Mouse (Mus musculus): ENCODE measurements around the gene Acss3. TPM values are rescaled to one million over a fixed set of nuclear protein-coding genes. Genes with fewer than 3 reads are reported as not detected.

Gene Acss3
- polyA plus RNA-seq, 1 experiment = 0.37 TPM

DNA sequence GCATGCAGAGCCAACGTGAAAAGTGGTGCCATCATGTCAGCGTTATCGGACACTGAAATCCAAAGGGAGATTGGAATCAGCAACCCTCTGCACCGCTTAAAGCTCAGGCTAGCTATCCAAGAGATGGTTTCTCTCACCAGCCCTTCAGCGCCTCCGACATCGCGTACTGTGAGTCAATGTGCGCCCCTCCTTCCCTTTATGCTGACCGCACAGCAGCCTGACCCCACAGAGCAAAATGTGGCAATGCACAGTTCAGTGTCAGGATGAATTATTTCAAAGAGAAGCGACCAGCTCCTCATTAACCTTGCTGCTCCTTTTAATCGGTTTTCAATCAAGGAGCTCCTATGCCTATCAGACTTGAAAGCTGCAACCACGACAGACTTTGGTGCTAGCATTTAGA is 227.1 kb downstream of the Acss3 start:
- Histone ChIP-seq H3K36me3 (ENCODE audit: control insufficient read depth, insufficient read depth) (no peaks in the 10 kb centered on the region), H3K4me2 (ENCODE audit: low read depth) (no peak overlapping the region), H3ac (ENCODE audit: control insufficient read depth, insufficient read length) (no peak overlapping the region), H3K79me2 (ENCODE audit: control insufficient read depth, insufficient read depth) (no peaks in the 10 kb centered on the region), H3K4me3 (no peak overlapping the region), H3K27me3 (ENCODE audit: control insufficient read depth, insufficient read depth, insufficient read length) (no peaks in the 10 kb centered on the region)
- TF ChIP-seq USF1 (IDR thresholded peaks at IDR 0.05; ENCODE audit: low read depth) (no peak), MYOD1 (IDR thresholded peaks at IDR 0.05; ENCODE audit: control insufficient read depth in 1 of 3, insufficient read length in 2 of 3, low read depth in 2 of 3) (no peak), REST (IDR thresholded peaks at IDR 0.05; ENCODE audit: insufficient read depth, insufficient read length) (no peak), MYOG (IDR thresholded peaks at IDR 0.05; ENCODE audit: control insufficient read depth in 1 of 3, insufficient read depth in 1 of 3, insufficient read length in 2 of 3, low read depth in 2 of 3) (no peak), MAX (IDR thresholded peaks at IDR 0.05; ENCODE audit: low read depth) (no peak), POLR2A (IDR thresholded peaks at IDR 0.05; ENCODE audit: insufficient read length, low read depth) (no peak), TCF12 (IDR thresholded peaks at IDR 0.05; ENCODE audit: insufficient read depth, poor library complexity, severe bottlenecking) (no peak), SRF (IDR thresholded peaks at IDR 0.05; ENCODE audit: control insufficient read depth, insufficient read length, low read depth) (no peak), POLR2AphosphoS2 (IDR thresholded peaks at IDR 0.05; ENCODE audit: insufficient read length, low read depth) (no peak)

Other genes with a start within 250 kb of the Acss3 start
- gene Lin7a, start 148.0 kb upstream of the Acss3 start, polyA plus RNA-seq (2012; fragmentation: generic; extraction: Trizol) = 0.48 TPM

Data from myocyte (in vitro differentiated cells).